9 mouse cellular contexts compared by ENCODE assay signal in the genomic region with DNA sequence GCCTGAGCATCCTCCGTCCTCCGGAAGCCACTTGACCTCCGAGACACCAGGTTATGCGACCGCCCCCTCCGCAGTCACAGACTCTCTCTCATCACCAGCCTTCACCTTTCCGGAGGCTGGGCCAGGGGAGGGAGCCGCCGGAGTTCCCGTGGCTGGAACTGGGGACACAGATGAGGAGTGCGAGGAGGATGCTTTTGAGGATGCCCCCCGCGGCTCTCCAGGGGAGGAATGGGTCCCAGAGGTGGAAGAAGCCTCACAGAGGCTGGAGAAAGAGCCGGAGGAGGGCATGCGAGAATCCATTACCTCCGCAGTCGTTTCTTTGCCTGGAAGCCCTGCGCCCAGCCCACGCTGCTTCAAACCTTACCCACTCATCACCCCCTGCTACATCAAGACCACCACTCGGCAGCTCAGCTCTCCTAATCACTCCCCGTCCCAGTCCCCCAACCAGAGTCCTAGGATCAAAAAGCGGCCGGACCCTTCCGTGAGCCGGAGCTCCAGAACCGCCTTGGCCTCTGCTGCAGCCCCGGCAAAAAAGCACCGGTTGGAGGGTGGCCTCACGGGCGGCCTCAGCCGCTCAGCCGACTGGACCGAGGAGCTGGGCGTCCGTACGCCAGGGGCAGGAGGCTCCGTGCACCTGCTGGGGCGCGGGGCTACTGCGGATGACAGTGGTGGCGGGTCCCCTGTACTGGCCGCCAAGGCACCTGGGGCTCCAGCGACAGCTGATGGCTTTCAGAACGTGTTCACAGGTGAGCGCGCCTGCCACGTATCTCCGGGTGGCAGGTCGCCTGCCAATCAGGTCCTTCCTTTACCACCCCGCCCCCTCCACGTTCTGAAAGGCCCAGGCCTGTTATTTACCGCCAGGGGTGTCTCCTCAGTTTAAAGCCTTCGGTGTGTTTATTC. TPM values are rescaled to one million over a fixed set of nuclear protein-coding genes. Genes with fewer than 3 reads are reported as not detected.
DNase-seq lines count a peak whose midpoint lies in the region; ATAC-seq and TF ChIP-seq lines count a peak whose summit lies in the region.
"Had no signal": no experiment of that assay in that cellular context is flagged by ENCODE, and none has a peak within 500 bp of the region (broad histone marks: within the 10 kb centered on the region; RNA-seq: fewer than 3 reads in every experiment).

No protein-coding gene starts in this region.

- WGBS in hindbrain, embryonic 15.5 days: under 1% methylated on average over 53 of the region's 53 CpGs
- WGBS in midbrain, embryonic 16.5 days: under 1% methylated on average over 53 of the region's 53 CpGs

- TF ChIP-seq CTCF in embryonic fibroblast, embryonic 13.5 days (IDR thresholded peaks at IDR 0.05; ENCODE audit: borderline replicate concordance, insufficient read depth, low read length): no peak

- ATAC-seq in hindbrain, embryonic 15.5 days (ENCODE audit: low FRiP score, low read depth): peak; percentile 72
- peak; percentile 72 for ATAC-seq in midbrain, embryonic 16.5 days

- no peak for TF ChIP-seq POLR2A in embryonic fibroblast, embryonic 13.5 days (IDR thresholded peaks at IDR 0.05; ENCODE audit: low read depth, low read length)

- H3K4me3 ChIP-seq in embryonic fibroblast, embryonic 13.5 days (ENCODE audit: insufficient read depth, low read length): peak overlapping the region; percentile 43
- H3K4me3 ChIP-seq in hindbrain, embryonic 15.5 days: peak overlapping the region; percentile 81
- H3K4me3 ChIP-seq in midbrain, embryonic 16.5 days (ENCODE audit: low read depth, low read length): peak overlapping the region; percentile 59

- no peaks in the 10 kb centered on the region for H3K27me3 ChIP-seq in hindbrain, embryonic 15.5 days
- H3K27me3 ChIP-seq in midbrain, embryonic 16.5 days (ENCODE audit: control insufficient read depth, insufficient read depth, low read depth, low read length): no peaks in the 10 kb centered on the region

- intact Hi-C loops in gastrocnemius, postnatal 36 days (cut with DNase I): no loop called here
- intact Hi-C loops in left cerebral cortex, postnatal 36 days (cut with DNase I): loop anchor here (2.0 kb wide), 1 partner anchor 50 kb away; no protein-coding TSS in a partner anchor

- H3K9me3 ChIP-seq in hindbrain, embryonic 15.5 days: no peaks in the 10 kb centered on the region
- no peaks in the 10 kb centered on the region for H3K9me3 ChIP-seq in midbrain, embryonic 16.5 days (replicated peaks; ENCODE audit: control insufficient read depth, low read length, poor library complexity, severe bottlenecking)

- H3K4me1 ChIP-seq in embryonic fibroblast, embryonic 13.5 days (ENCODE audit: control insufficient read depth, insufficient read depth, low read length): no peaks in the 10 kb centered on the region; the same call in 1 of the 2 replicates
- peaks cover 39% of the 10 kb centered on the region for H3K4me1 ChIP-seq in hindbrain, embryonic 15.5 days (replicated peaks)
- H3K4me1 ChIP-seq in midbrain, embryonic 16.5 days (ENCODE audit: control insufficient read depth, insufficient read depth, low read length): peaks cover 34% of the 10 kb centered on the region

- peak; percentile 6 for DNase-seq in gastrocnemius, postnatal 10 days
- DNase-seq in gastrocnemius, postnatal 36 days: no peak
- DNase-seq in adrenal gland, postnatal 36 days: peak; percentile 7 to 13
- peak; percentile 67 to 79 for DNase-seq in left cerebral cortex, postnatal 36 days (ENCODE audit: low spot score in 2 of 2)
- DNase-seq in testis, postnatal 14 days (ENCODE audit: low spot score): peak; percentile 13

- peak overlapping the region; percentile 93 for H3K9ac ChIP-seq in hindbrain, embryonic 15.5 days
- peak overlapping the region; percentile 85 for H3K9ac ChIP-seq in midbrain, embryonic 16.5 days (ENCODE audit: low read depth, low read length)

- no peaks in the 10 kb centered on the region for H3K36me3 ChIP-seq in hindbrain, embryonic 15.5 days
- H3K36me3 ChIP-seq in midbrain, embryonic 16.5 days (ENCODE audit: control insufficient read depth, insufficient read depth, low read length): no peaks in the 10 kb centered on the region

- H3K4me2 ChIP-seq in hindbrain, embryonic 15.5 days: peak overlapping the region; percentile 90
- H3K4me2 ChIP-seq in midbrain, embryonic 16.5 days (ENCODE audit: low read length): peak overlapping the region; percentile 93

- no peak overlapping the region for H3K27ac ChIP-seq in embryonic fibroblast, embryonic 13.5 days (ENCODE audit: insufficient read depth, low read length)
- H3K27ac ChIP-seq in hindbrain, embryonic 15.5 days (replicated peaks): peak overlapping the region; percentile 91
- peak overlapping the region; percentile 86 for H3K27ac ChIP-seq in midbrain, embryonic 16.5 days (ENCODE audit: low read length)

RNA-seq across cellular contexts. Expression of a gene that starts 1.5 kb away (rescaled TPM):
- total RNA-seq in gastrocnemius, postnatal 10 days (2021): 1 to 10 TPM; 1.2 to 1.6 TPM
- under 1 TPM; 0.25 to 0.28 TPM for total RNA-seq in gastrocnemius, postnatal 36 days (2021)
- total RNA-seq in adrenal gland, postnatal 36 days (2021): 1 to 10 TPM; 2.1 to 2.4 TPM
- polyA plus RNA-seq in embryonic fibroblast, embryonic 13.5 days (2011; ENCODE audit: insufficient read length, low read depth, missing spikeins): 0.40 and 0.72 TPM in 2 replicates
- 7.1 and 8.0 TPM in 2 replicates for polyA plus RNA-seq in hindbrain, embryonic 15.5 days (2015; fragmentation: Nextera tagmentation; extraction: Ambion mirVana)
- 10 to 100 TPM; 79.9 to 80.9 TPM for total RNA-seq in left cerebral cortex, postnatal 36 days (2021)
- 7.6 and 8.8 TPM in 2 replicates for polyA plus RNA-seq in midbrain, embryonic 16.5 days (2015; fragmentation: Nextera tagmentation; extraction: Ambion mirVana)
- polyA plus RNA-seq: C2C12 had no signal

Comparison
In these comparisons a context has a peak if more than half of its experiments do, and no peak if none do; other contexts are left out.
1. DNase-seq: peak in gastrocnemius, postnatal 10 days (single experiment), adrenal gland, postnatal 36 days (2 of 2), left cerebral cortex, postnatal 36 days (2 of 2) and testis, postnatal 14 days (single experiment); none in gastrocnemius, postnatal 36 days (0 of 2).
2. RNA of a gene that starts 1.5 kb away (total RNA-seq): 79.9 to 80.9 TPM in left cerebral cortex, postnatal 36 days; 2.1 to 2.4 TPM in adrenal gland, postnatal 36 days, 1.2 to 1.6 TPM in gastrocnemius, postnatal 10 days and 0.25 to 0.28 TPM in gastrocnemius, postnatal 36 days; every median in the first group is over 10 times any median in the second.
3. Peak in every context shown above with its lines, with median percentiles within 50 percentile points of each other: H3K4me3 ChIP-seq.